Mouse (Mus musculus) gastrocnemius, adult 2 months (tissue): ENCODE measurements around the gene Carhsp1. TPM values are rescaled to one million over a fixed set of nuclear protein-coding genes. Genes with fewer than 3 reads are reported as not detected.

ENCODE experiments used
- DNase-seq: peaks from one replicate; pipeline ENCODE4 v3.0.0; 2022
- H3K27ac ChIP-seq: fragments of 200-600 bp; 2 replicates; pipeline ENCODE4 v1.8.1; 2022; ENCODE audit warnings: mild to moderate bottlenecking
- H3K4me3 ChIP-seq: fragments of 200-600 bp; 2 replicates; pipeline ENCODE4 v1.8.1; 2022; ENCODE audit warnings: mild to moderate bottlenecking, moderate library complexity
- CTCF ChIP-seq: fragments of 200-600 bp; IDR thresholded peaks from 2 replicates; pipeline ENCODE4 v1.8.1; 2022; ENCODE audit warnings: antibody characterized with exemption, mild to moderate bottlenecking, moderate library complexity
- intact Hi-C: fragments of 180-260 bp; cut with DNase I; formaldehyde crosslinking; loops from one replicate; pipeline ENCODE4 v1.15.1; 2025
- microRNA-seq: library from miRNA; unstranded; fragments of <30 nt; microRNA quantifications from one replicate; pipeline ENCODE4 v1.2.0, GENCODE M21; 2021
- total RNA-seq, 2 experiments: library from RNA; stranded (reverse); gene quantifications; 2 replicates each; pipeline ENCODE4 v1.2.3; 2021

Gene Carhsp1
- total RNA-seq, 2 experiments from 2014 or later, result 5.8 to 8.7 TPM

- no peak overlapping the region for H3K4me3 ChIP-seq
- no peak overlapping the region for H3K27ac ChIP-seq
- no peak for DNase-seq
- intact Hi-C loops, result no loop called here
- no peak for TF ChIP-seq CTCF
These were observed 51.4 kb downstream of the Carhsp1 start for GRCm38 (mm10) chr16:8620315-8621115.

GRCm38 (mm10) chr16:8619659-8620314 lies 52.2 kb downstream of the Carhsp1 start:
- no peak overlapping the region for H3K27ac ChIP-seq
- no peak overlapping the region for H3K4me3 ChIP-seq
- intact Hi-C loops, result no loop called here
- TF ChIP-seq CTCF, result no peak
- no peak for DNase-seq

GRCm38 (mm10) chr16:8613447-8613846 lies 58.5 kb downstream of the Carhsp1 start:
- no peak for TF ChIP-seq CTCF
- intact Hi-C loops, result no loop called here
- Histone ChIP-seq H3K27ac (no peak overlapping the region), H3K4me3 (no peak overlapping the region)
- DNase-seq, result no peak

GRCm38 (mm10) chr16:8613039-8613438 lies 58.9 kb downstream of the Carhsp1 start:
- no peak for DNase-seq
- intact Hi-C loops, result no loop called here
- Histone ChIP-seq H3K4me3 (no peak overlapping the region), H3K27ac (no peak overlapping the region)
- TF ChIP-seq CTCF, result no peak

- intact Hi-C loops, result no loop called here
- H3K27ac ChIP-seq, result no peak overlapping the region
- H3K4me3 ChIP-seq, result no peak overlapping the region
- TF ChIP-seq CTCF, result no peak
- DNase-seq, result no peak
These were observed 59.5 kb downstream of the Carhsp1 start for GRCm38 (mm10) chr16:8612214-8613005.

GRCm38 (mm10) chr16:8610397-8610796 lies 61.6 kb downstream of the Carhsp1 start:
- no peak for DNase-seq
- TF ChIP-seq CTCF, result no peak
- intact Hi-C loops, result no loop called here
- Histone ChIP-seq H3K27ac (no peak overlapping the region), H3K4me3 (no peak overlapping the region)

Small RNA genes within 50 kb of the gene (microRNA-seq; reads per million reads assigned to microRNA genes)
- gene Gm22137, result not detected

Other genes starting within 250 kb of the Carhsp1 start
- gene Tmem114, start 247.0 kb downstream of the Carhsp1 start, total RNA-seq, result not detected
- 10 to 100 TPM; 89.1 to 89.4 TPM for gene Mettl22, start 201.4 kb downstream of the Carhsp1 start, total RNA-seq
- 1 to 10 TPM; 2.3 to 3.7 TPM for gene Abat, start 158.7 kb downstream of the Carhsp1 start, total RNA-seq
- 10 to 100 TPM; 14.9 to 24.0 TPM for gene Pmm2, start 34.5 kb downstream of the Carhsp1 start, total RNA-seq
- 10 to 100 TPM; 12.4 to 12.9 TPM for gene Tmem186, start 34.4 kb downstream of the Carhsp1 start, total RNA-seq
- gene Gm5767, start 8.6 kb upstream of the Carhsp1 start, total RNA-seq, result not detected
- 10 to 100 TPM; 61.8 to 69.1 TPM for gene Usp7, start 120.2 kb upstream of the Carhsp1 start, total RNA-seq
- 100 to 1,000 TPM in 1 of 2 experiments, 10 to 100 TPM in 1; 80.9 to 111 TPM for gene 1810013L24Rik, start 157.9 kb upstream of the Carhsp1 start, total RNA-seq